Mouse (Mus musculus) kidney, postnatal 36 days (tissue): Measurements from ENCODE around the gene Gxylt2.

Experiments used
- DNase-seq, 2 experiments: peaks; one replicate each; pipeline ENCODE4 v3.0.0; 2021 to 2022; ENCODE audit warnings: mixed read lengths in 2 of 2

Gene Gxylt2

GRCm38 (mm10) chr6:100851083-100851482, 146.5 kb downstream of the Gxylt2 start:
- DNase-seq: no peak
